Mouse (Mus musculus) ovary, postnatal 36 days (tissue): ENCODE measurements around the gene Diexf.

Experiments used
- DNase-seq: peaks from one replicate; pipeline ENCODE4 v3.0.0; 2022; ENCODE audit warnings: low spot score, mixed read lengths

Gene Diexf

DNA sequence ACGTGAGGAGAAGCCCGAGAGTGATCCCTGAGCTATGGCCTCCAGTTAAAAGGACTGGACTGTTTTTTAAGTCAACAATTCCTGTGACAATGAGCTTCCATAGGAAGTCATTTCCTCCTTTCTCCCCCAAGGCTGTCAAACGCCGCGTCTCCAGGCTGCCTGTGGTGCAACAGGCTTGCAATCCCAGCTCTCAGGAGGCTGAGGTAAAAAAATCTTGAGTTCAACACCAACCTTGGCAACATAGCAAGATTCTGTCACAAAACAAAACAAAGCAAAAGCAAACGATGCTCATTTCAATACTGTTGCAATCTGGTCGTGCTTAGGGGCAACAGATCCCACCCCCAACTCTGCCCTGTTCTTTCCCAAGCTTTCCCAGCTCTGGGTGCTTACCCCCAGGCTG lies 8.0 kb upstream of the Diexf start:
- DNase-seq = no peak

- DNase-seq = no peak
Measured at GRCm38 (mm10) chr1:193133726-193134125, 3.7 kb upstream of the Diexf start.

DNA sequence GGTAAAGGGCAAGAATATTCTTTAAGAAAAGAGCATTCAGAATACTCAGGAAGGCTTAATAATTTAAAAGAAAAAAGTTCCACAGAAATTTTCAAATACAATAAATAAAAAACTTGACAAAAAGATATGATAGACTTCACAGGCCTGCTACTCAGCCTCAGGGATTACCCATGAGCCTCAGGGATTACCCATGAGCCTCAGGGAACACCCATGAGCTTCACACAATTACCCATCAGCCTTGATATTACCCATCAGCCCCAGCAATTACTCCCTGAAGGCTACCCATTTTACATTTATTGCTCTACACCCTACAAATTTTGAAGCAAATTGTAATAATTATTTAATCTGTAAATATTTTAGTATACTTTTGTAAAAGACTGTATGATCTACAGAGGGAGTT lies 2.3 kb upstream of the Diexf start:
- DNase-seq = no peak

GRCm38 (mm10) chr1:193131311-193131948 lies 1.4 kb upstream of the Diexf start:
- DNase-seq = no peak

DNA sequence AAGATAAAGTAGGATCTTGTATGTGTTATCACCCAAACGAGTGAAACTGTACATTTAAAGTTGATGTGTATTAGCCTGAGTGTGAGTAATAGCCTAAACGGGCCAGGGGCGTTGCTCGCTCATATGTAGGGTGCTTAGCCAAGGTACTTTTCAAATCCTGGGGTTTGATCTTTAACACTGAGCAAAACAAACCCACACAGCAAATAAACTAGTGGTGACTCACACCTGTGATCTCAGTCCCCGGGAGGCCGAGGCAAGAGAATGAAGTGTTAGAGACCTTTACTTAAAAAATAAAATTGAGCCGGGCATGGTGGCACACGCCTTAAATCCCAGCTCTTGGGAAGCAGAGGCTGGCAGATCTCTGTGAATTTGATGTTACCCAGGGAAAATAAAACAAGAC lies 767 bp upstream of the Diexf start:
- no peak for DNase-seq

DNA sequence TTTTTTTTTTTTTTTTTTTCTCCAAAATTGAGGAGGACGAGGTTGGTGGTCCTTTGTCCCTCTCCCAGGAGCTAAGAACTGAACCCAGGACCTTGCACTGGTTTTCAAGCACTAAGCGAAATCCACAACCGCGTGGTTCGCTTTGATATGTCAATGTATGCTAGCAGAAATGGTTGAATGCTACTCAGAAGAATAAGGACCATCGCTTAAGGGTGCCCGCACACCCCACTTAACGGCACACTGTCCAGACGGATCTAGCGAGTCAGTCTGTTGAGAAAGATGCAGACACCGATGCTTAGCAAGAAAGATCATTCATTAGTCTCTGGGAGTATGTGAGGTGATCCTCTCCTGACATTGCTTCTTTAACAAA lies 369 bp upstream of the Diexf start:
- no peak for DNase-seq

- DNase-seq = no peak
Measured at GRCm38 (mm10) chr1:193129321-193129720, 751 bp downstream of the Diexf start.

GRCm38 (mm10) chr1:193128055-193128454 lies 2.0 kb downstream of the Diexf start:
- no peak for DNase-seq

- no peak for DNase-seq
Measured at GRCm38 (mm10) chr1:193125835-193126234, 4.2 kb downstream of the Diexf start.

GRCm38 (mm10) chr1:193123290-193123689 lies 6.8 kb downstream of the Diexf start:
- no peak for DNase-seq

GRCm38 (mm10) chr1:193122793-193123192 lies 7.3 kb downstream of the Diexf start:
- DNase-seq = no peak

DNA sequence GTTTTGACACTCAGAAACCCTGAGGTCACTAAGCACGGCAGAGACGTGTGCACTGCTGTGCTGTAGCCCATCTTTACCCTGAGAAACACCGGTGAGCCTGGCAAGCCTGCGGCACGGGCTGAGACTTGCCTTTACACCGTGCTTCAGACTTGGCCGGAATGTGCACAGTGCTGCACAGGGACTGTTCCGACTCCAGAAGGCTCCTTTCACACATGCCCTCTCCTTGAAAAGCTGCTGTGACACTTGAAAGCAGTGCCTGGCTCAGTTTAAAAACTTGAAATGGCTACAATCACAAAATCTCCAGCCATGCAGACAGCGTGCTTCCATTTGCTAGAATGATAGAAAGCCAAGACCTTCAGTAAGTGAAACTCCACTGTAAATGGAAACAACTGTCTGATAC lies 18.0 kb downstream of the Diexf start:
- no peak for DNase-seq

- DNase-seq = no peak
Measured at GRCm38 (mm10) chr1:193102996-193103395, 27.1 kb downstream of the Diexf start.

DNA sequence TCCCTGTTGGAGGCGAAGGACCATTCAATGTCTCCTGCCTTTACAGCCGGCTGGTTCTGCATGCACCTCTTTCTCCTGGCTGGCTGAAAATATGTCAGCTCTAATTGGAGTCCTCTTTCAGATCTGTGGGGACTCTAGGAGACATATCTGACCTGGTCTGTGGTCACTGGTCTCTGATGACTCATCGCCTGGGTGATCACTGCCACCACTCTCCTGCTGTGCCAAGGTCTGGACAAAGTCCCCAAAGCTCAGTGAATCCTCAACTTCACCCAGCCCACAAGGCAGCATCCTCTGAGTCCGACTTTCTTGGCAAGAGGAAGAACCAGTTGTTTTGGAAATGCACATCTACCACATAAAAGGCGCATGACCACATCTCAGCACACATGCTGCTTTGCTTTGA lies 27.5 kb downstream of the Diexf start:
- no peak for DNase-seq

- no peak for DNase-seq
Measured at GRCm38 (mm10) chr1:193102029-193102428, 28.0 kb downstream of the Diexf start.

GRCm38 (mm10) chr1:193098946-193099345 lies 31.1 kb downstream of the Diexf start:
- no peak for DNase-seq

DNA sequence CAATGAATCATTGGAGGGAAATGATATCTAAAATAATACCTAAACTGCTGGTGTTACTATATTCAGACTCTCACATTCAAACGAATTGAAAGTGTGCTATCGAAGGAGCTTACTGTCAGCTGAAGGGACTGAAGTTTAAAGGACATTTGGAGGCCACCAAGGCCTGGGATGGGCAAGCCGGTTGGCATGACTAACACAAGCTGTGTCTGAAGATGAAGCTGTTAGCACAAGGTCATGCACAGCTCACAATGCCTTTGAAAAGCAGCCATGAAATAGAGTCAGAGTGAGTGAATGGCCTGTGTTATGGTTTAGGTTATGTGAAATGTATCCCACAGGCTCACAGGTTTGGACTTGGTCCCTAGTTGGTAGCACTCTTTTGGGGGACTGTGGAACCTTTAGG lies 36.5 kb downstream of the Diexf start:
- no peak for DNase-seq

- DNase-seq = no peak
Measured at GRCm38 (mm10) chr1:193092771-193093170, 37.3 kb downstream of the Diexf start.

GRCm38 (mm10) chr1:193090894-193091293 lies 39.2 kb downstream of the Diexf start:
- peak; percentile 14 for DNase-seq

DNA sequence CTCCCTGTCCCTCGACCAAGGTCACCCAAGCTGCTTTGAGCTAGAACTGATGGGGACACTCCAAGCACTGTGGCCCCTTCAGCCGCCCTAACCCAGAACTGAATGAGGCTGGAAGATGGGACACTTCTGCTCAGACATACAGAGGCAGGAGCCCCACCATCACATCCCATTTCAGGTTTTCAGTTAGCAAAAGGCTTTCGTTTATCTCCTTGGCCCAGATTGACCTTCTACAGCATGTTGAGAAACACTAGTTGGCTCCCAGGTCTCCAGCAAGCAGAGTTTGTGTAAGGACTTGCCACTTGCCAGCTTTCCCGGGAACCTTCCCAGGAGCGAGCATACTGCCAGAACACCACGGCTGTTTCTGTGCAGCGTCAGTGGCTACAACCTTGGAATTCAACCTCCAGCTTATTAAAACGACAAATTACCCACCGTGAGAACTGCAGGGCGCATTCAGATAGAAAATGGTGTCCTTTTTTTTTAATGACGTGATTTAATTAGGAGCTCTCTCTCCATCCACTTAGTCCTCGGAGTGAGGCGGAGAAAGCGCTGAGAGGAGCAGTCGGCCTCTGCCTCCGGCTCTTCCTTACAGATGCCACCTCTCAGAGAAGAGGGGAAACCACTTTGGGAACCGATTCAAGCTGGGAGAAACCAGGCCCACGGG lies 39.7 kb downstream of the Diexf start:
- DNase-seq = peak; percentile 54

GRCm38 (mm10) chr1:193089683-193090082 lies 40.4 kb downstream of the Diexf start:
- peak; percentile 19 for DNase-seq

- no peak for DNase-seq
Measured at GRCm38 (mm10) chr1:193089211-193089610, 40.9 kb downstream of the Diexf start.

- peak; percentile 44 for DNase-seq
Measured at GRCm38 (mm10) chr1:193086842-193087476, 43.1 kb downstream of the Diexf start.
